Mouse (Mus musculus): ENCODE data around the gene Kdm4b. TPM values are rescaled to one million over a fixed set of nuclear protein-coding genes. Genes with fewer than 3 reads are reported as not detected.

Gene Kdm4b
- polyA plus RNA-seq, 1 experiment from 2014 or later = 63.7 TPM

DNA sequence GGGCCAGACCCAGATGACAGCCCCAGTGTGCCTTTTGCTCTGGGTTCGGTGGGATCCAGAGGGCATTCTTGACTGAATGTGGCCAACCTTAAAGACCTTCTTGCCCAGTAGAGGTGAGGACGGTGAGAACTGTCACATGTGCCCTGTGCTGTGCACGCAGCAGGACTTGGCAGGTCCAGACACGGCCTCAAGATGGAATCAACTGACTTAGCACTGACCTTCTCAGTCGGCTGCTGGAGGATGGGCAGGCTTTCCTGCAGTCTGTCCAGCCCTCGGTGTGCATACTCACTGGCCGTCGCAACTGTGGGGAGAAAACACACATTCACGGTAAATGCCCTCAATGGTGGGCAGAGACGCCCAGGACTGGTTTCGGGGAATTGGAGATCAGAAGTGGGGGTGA lies 39.9 kb upstream of the Kdm4b start:
- no peak overlapping the region for H3K9ac ChIP-seq (ENCODE audit: low read depth, low read length)
- H3K27me3 ChIP-seq (ENCODE audit: control insufficient read depth, insufficient read depth, low read depth, low read length) = no peaks in the 10 kb centered on the region
- no peak overlapping the region for H3K27ac ChIP-seq (ENCODE audit: low read length)
- no peaks in the 10 kb centered on the region for H3K9me3 ChIP-seq (replicated peaks; ENCODE audit: control insufficient read depth, low read length, poor library complexity, severe bottlenecking)
- ATAC-seq = no peak
- H3K36me3 ChIP-seq (ENCODE audit: control insufficient read depth, insufficient read depth, low read length) = no peaks in the 10 kb centered on the region
- H3K4me3 ChIP-seq (ENCODE audit: low read depth, low read length) = no peak overlapping the region
- H3K4me1 ChIP-seq (ENCODE audit: control insufficient read depth, insufficient read depth, low read length) = peaks cover 15% of the 10 kb centered on the region
- H3K4me2 ChIP-seq (ENCODE audit: low read length) = no peak overlapping the region
- 91% methylated on average over 11 of the region's 11 CpGs for WGBS

DNA sequence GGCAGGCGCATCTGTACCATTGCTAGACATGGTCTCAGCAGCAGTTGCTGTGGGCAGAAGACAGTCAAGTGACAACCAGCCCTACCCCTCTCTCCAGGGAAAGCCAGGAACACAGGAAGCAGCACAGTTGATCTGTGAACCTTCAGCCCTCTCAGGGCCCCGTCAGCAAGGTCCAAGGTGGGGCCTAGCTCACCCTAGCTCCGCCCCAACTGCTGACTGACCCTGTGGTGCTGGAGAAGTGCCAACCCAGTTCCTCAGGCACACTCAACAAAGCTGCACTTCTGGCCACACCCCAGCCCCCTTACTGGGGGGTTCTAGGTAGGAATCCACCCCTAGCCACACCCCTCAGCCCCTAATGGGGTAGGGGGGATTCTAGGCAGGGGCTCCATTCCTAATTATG lies 38.0 kb upstream of the Kdm4b start:
- Histone ChIP-seq H3K4me1 (ENCODE audit: control insufficient read depth, insufficient read depth, low read length) (peaks cover 18% of the 10 kb centered on the region), H3K27me3 (ENCODE audit: control insufficient read depth, insufficient read depth, low read depth, low read length) (no peaks in the 10 kb centered on the region), H3K9me3 (replicated peaks; ENCODE audit: control insufficient read depth, low read length, poor library complexity, severe bottlenecking) (no peaks in the 10 kb centered on the region), H3K4me3 (ENCODE audit: low read depth, low read length) (no peak overlapping the region), H3K4me2 (ENCODE audit: low read length) (no peak overlapping the region), H3K36me3 (ENCODE audit: control insufficient read depth, insufficient read depth, low read length) (no peaks in the 10 kb centered on the region), H3K27ac (ENCODE audit: low read length) (no peak overlapping the region), H3K9ac (ENCODE audit: low read depth, low read length) (no peak overlapping the region)
- ATAC-seq = no peak
- WGBS = 69% methylated on average over 3 of the region's 3 CpGs

DNA sequence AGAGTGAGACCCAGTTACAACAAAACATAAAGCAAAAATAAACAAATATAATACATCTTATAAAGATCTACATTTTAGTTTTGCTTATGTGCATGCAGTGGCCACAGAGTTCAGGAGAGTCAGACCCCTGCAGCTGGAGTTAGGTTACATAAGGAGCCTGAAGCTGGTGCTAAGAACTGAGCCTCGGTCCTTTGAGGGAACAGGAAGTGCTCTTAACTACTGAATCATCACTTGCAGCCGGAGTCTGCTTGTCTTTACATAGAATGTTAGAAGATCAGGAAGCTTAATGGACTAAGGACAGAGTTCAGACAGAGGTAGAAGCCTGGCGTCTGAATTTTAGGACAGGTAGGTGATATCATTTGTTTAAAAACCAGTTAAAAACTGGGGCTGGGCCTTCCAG lies 37.0 kb upstream of the Kdm4b start:
- ATAC-seq = no peak
- H3K36me3 ChIP-seq (ENCODE audit: control insufficient read depth, insufficient read depth, low read length) = no peaks in the 10 kb centered on the region
- H3K27ac ChIP-seq (ENCODE audit: low read length) = no peak overlapping the region
- H3K4me2 ChIP-seq (ENCODE audit: low read length) = no peak overlapping the region
- no peaks in the 10 kb centered on the region for H3K9me3 ChIP-seq (replicated peaks; ENCODE audit: control insufficient read depth, low read length, poor library complexity, severe bottlenecking)
- H3K27me3 ChIP-seq (ENCODE audit: control insufficient read depth, insufficient read depth, low read depth, low read length) = no peaks in the 10 kb centered on the region
- WGBS = 40% methylated on average over 3 of the region's 3 CpGs
- H3K9ac ChIP-seq (ENCODE audit: low read depth, low read length) = no peak overlapping the region
- H3K4me1 ChIP-seq (ENCODE audit: control insufficient read depth, insufficient read depth, low read length) = peaks cover 18% of the 10 kb centered on the region
- no peak overlapping the region for H3K4me3 ChIP-seq (ENCODE audit: low read depth, low read length)

DNA sequence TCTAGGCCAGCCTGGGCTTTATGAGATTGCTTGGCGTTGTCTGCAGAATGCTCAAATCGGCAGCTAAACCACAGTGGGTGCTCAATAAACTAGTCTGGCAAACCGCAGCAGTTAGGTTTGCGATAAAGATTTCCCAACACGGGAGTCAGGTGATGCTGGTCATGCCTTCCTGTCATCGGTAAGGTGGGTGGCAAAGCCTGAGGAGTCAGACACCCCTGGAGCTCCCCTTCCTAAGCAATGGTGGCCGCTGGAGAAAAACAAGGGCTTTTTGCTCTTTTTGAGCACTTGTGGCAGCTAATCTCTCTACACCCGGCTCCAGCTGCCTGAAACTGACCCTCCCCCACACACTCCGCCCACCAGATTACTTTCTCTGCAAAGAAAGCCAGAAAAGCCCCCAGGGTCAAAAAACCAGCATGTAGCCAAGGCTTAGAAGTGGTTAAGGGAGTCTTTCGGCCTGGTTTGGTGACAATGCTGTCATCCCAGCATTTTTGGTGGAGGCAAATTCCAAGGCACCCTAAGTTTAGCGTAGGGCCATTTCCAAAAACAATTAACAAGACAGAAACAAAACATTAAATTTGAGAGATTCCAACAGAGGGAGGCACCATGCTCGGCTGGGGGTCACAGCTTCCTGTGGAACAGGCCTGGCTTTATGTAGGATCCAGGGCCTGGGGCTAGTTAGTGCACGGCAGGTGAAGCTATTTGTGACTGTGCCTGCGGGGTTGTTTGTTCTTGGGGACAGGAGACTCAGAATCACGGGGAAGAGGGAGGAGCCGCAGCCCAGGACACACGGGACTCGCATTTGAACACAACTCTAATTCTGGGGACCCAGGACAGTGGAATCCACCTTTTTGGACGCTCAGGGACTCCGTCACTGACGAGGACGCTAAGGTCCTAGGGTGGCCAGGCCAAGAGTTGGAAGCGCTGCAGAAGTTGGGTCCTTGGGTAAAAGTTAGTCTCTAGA lies 36.2 kb upstream of the Kdm4b start:
- H3K4me1 ChIP-seq (ENCODE audit: control insufficient read depth, insufficient read depth, low read length) = peaks cover 18% of the 10 kb centered on the region
- ATAC-seq = no peak
- H3K27me3 ChIP-seq (ENCODE audit: control insufficient read depth, insufficient read depth, low read depth, low read length) = no peaks in the 10 kb centered on the region
- peak overlapping the region; percentile 45 for H3K4me2 ChIP-seq (ENCODE audit: low read length)
- H3K9ac ChIP-seq (ENCODE audit: low read depth, low read length) = peak overlapping the region; percentile 26
- no peaks in the 10 kb centered on the region for H3K9me3 ChIP-seq (replicated peaks; ENCODE audit: control insufficient read depth, low read length, poor library complexity, severe bottlenecking)
- no peaks in the 10 kb centered on the region for H3K36me3 ChIP-seq (ENCODE audit: control insufficient read depth, insufficient read depth, low read length)
- H3K27ac ChIP-seq (ENCODE audit: low read length) = peak overlapping the region; percentile 5
- peak overlapping the region; percentile 22 for H3K4me3 ChIP-seq (ENCODE audit: low read depth, low read length)
- 5% methylated on average over 23 of the region's 23 CpGs for WGBS

DNA sequence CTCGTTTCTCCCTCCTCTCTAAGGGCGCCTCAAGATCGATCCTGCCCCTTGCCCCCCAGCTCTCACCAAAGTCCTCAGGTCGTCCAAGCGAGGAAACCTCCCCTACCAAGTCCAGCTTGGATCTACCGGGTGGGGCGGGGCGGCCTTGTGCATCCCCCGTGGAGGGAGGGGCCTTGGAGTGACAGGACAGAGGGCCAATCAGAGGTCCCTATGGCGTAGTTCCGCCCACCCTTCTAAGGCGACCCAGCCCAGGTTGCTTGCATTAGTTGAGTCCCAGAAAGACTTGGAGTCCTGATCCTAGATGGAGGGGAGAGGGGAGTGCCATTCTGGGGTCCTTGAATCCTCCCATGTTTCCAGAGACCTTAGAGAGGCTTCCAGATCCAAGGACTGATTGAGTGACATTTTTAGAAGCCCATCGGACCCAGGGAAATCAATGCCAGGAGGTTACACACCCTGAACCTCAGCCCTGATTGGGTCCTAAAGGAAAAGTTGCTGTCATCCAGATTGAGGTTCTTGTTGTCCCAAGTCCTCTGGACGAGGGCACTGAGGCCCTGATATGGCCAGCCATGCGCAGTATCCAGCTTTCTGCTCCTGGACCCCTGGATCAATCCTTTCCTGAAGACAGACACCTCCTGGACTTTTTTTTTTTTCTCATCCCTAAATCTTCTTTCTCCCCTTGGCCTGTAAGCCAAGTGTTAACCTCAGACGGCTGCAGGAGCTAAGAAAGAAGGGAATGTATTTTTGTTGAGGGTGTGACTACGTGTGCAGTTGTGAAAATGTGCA lies 35.3 kb upstream of the Kdm4b start:
- no peaks in the 10 kb centered on the region for H3K27me3 ChIP-seq (ENCODE audit: control insufficient read depth, insufficient read depth, low read depth, low read length)
- peak overlapping the region; percentile 21; the same call in 1 of the 2 replicates for H3K9ac ChIP-seq (ENCODE audit: low read depth, low read length)
- H3K4me1 ChIP-seq (ENCODE audit: control insufficient read depth, insufficient read depth, low read length) = peaks cover 18% of the 10 kb centered on the region
- H3K36me3 ChIP-seq (ENCODE audit: control insufficient read depth, insufficient read depth, low read length) = no peaks in the 10 kb centered on the region
- no peaks in the 10 kb centered on the region for H3K9me3 ChIP-seq (replicated peaks; ENCODE audit: control insufficient read depth, low read length, poor library complexity, severe bottlenecking)
- peak overlapping the region; percentile 22 for H3K4me3 ChIP-seq (ENCODE audit: low read depth, low read length)
- H3K4me2 ChIP-seq (ENCODE audit: low read length) = peak overlapping the region; percentile 45
- H3K27ac ChIP-seq (ENCODE audit: low read length) = peak overlapping the region; percentile 7
- peak; percentile 52 for ATAC-seq
- WGBS = 3% methylated on average over 17 of the region's 17 CpGs

DNA sequence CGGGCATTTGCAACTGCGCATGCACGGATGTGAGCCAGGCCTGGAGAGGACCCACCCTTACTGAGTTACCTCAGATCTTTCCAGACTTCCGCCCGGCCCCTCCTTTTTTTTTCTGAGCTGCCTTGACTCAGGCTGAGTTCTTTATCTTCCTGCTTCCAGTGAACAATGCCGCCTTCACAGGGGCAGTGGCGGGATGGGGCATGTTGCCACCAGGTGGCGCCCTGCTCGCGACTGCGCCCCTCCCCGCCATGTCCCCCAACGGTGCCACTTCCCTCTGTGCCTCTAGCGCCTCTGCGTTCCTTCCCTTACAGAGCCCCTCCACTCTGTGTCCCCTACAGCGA lies 34.7 kb upstream of the Kdm4b start:
- 1% methylated on average over 16 of the region's 16 CpGs for WGBS
- no peaks in the 10 kb centered on the region for H3K27me3 ChIP-seq (ENCODE audit: control insufficient read depth, insufficient read depth, low read depth, low read length)
- peak overlapping the region; percentile 56; the same call in 1 of the 2 replicates for H3K9ac ChIP-seq (ENCODE audit: low read depth, low read length)
- H3K4me1 ChIP-seq (ENCODE audit: control insufficient read depth, insufficient read depth, low read length) = peaks cover 18% of the 10 kb centered on the region
- no peaks in the 10 kb centered on the region for H3K9me3 ChIP-seq (replicated peaks; ENCODE audit: control insufficient read depth, low read length, poor library complexity, severe bottlenecking)
- peak overlapping the region; percentile 20; the same call in 1 of the 2 replicates for H3K4me3 ChIP-seq (ENCODE audit: low read depth, low read length)
- H3K27ac ChIP-seq (ENCODE audit: low read length) = peak overlapping the region; percentile 14; the same call in 1 of the 2 replicates
- H3K36me3 ChIP-seq (ENCODE audit: control insufficient read depth, insufficient read depth, low read length) = no peaks in the 10 kb centered on the region
- ATAC-seq = peak; percentile 79
- peak overlapping the region; percentile 45 for H3K4me2 ChIP-seq (ENCODE audit: low read length)

DNA sequence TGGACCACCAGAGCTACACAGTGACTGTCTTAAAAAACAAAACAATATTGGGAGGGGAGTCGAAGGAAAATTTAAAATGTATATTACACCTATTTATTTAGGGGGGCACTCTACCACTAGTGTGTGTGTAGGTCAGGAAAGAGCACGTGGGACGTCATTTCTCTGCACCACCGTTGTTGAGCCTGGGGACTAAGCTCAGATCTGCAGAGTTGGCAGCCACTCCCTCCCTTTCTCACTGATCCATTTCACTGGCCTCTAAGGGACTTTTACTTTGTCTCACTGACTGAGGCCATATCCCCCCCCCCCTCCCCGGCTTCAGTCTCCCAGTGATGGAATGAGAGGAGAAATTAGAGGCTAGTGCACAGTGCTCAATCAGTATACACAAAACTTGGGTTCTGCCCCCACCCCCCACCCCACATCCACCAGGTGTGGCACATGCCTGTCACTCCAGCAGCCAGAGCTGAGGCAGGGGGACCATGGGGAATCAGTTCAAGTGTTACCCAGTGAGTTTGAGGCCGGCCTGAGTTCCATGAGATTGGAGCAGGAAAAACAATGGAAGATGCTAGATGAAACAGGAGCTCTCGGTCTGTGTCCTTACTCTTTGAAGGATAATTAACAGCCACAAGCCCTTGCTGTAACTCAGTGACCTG lies 33.9 kb upstream of the Kdm4b start:
- Histone ChIP-seq H3K4me2 (ENCODE audit: low read length) (no peak overlapping the region), H3K9ac (ENCODE audit: low read depth, low read length) (no peak overlapping the region), H3K36me3 (ENCODE audit: control insufficient read depth, insufficient read depth, low read length) (no peaks in the 10 kb centered on the region), H3K9me3 (replicated peaks; ENCODE audit: control insufficient read depth, low read length, poor library complexity, severe bottlenecking) (no peaks in the 10 kb centered on the region), H3K4me3 (ENCODE audit: low read depth, low read length) (no peak overlapping the region), H3K27ac (ENCODE audit: low read length) (no peak overlapping the region), H3K4me1 (ENCODE audit: control insufficient read depth, insufficient read depth, low read length) (peaks cover 18% of the 10 kb centered on the region), H3K27me3 (ENCODE audit: control insufficient read depth, insufficient read depth, low read depth, low read length) (no peaks in the 10 kb centered on the region)
- ATAC-seq = no peak
- WGBS = 52% methylated on average over 7 of the region's 7 CpGs

DNA sequence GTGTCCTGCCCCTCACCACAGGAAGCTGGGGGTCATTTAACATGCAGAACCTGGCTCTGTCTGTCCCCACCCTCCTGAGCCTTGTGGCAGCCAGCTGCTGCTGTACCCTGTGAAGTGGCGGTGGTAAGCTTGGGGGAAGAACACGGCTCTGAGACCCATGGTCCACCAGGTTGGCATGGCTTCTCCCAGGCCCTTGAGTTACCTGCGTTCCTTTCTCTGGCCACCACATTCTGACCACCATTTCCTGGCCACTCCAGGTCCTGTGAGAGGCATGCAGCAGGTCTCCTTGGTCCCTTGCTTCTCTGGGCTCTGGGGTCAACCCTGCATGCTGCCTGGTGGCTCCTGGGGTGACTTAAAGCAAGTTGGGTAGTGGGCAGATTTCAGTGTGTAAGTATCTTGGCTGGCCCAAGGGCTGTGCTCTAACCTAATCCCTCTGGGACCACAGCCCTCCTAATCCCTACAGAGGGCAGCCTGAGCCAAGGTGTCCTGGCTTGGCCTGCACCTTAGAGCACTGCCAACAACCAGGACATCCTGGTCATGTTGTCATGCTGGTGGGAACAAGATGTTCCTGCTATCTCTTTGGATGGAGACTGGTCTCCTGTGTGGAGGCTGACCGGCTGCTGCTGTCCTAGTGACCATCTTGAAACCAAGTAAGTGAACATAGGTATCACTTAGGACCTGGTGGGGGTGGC lies 33.2 kb upstream of the Kdm4b start, which contains the start of gene Plin3:
Gene Plin3 (minus strand): TSS at position 343 of the 692 bp plus-strand sequence.
- Histone ChIP-seq H3K9me3 (replicated peaks; ENCODE audit: control insufficient read depth, low read length, poor library complexity, severe bottlenecking) (no peaks in the 10 kb centered on the region), H3K4me1 (ENCODE audit: control insufficient read depth, insufficient read depth, low read length) (peaks cover 18% of the 10 kb centered on the region), H3K4me2 (ENCODE audit: low read length) (no peak within 1 kb of the TSS), H3K27me3 (ENCODE audit: control insufficient read depth, insufficient read depth, low read depth, low read length) (no peaks in the 10 kb centered on the region), H3K36me3 (ENCODE audit: control insufficient read depth, insufficient read depth, low read length) (no peaks in the 10 kb centered on the region), H3K4me3 (ENCODE audit: low read depth, low read length) (no peak within 1 kb of the TSS), H3K27ac (ENCODE audit: low read length) (no peak within 1 kb of the TSS), H3K9ac (ENCODE audit: low read depth, low read length) (no peak within 1 kb of the TSS)
- WGBS = 91% methylated on average over 4 of the region's 4 CpGs
- no peak for ATAC-seq

Measured in midbrain, embryonic 16.5 days (tissue).